Mouse (Mus musculus) heart, adult 18-20 months (tissue): ENCODE data around the gene Oaz2. TPM values are rescaled to one million over a fixed set of nuclear protein-coding genes. Genes with fewer than 3 reads are reported as not detected.

Experiments
- DNase-seq, 2 experiments: peaks; one replicate each; pipeline ENCODE4 v3.0.0; 2021 to 2022; ENCODE audit warnings: mixed read lengths in 1 of 2
- total RNA-seq, 2 experiments: library from RNA; stranded (reverse); gene quantifications; 2 replicates each; pipeline ENCODE4 v1.2.3; 2021

Oaz2 gene
- total RNA-seq, 2 experiments from 2014 or later: 201 to 238 TPM

DNA sequence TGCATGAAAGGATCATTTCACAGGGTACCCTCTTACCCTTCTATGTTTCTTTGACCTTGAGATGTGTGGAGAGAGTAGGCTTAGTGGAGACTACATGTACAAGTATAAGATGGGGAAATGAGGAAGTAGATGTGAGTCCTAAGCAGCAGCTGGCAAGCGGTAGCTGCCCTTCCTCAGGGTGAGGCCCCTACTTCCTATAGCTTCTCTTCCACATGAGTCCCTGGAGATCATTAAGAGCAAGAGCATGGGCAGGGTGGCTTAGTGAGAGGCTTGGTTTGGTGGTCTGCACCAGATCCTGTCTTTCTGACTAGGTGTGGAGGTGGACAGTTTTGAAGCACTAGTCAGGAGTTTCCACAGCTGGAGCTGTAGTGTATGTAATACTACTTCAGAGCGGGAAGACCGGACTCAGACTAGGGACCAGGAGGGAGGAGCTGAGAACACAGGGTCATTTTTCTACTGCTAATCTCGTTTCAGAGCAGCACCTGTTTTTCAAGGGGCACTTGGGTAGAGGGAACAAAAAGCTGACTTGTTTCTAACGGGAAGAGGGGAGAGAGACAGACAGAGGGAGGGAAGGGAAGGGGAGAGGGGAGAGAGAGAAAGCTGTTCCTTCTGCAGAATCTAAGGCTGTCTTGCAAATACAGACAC is 25.3 kb downstream of the Oaz2 start:
- no peak for DNase-seq

- DNase-seq: peak; percentile 72 to 73
Observed at GRCm38 (mm10) chr9:65695646-65696045, 27.8 kb downstream of the Oaz2 start.

GRCm38 (mm10) chr9:65696337-65696736 is 28.5 kb downstream of the Oaz2 start:
- peak; percentile 46 to 53 for DNase-seq

- no peak for DNase-seq
Observed at GRCm38 (mm10) chr9:65697356-65697755, 29.6 kb downstream of the Oaz2 start.

DNA sequence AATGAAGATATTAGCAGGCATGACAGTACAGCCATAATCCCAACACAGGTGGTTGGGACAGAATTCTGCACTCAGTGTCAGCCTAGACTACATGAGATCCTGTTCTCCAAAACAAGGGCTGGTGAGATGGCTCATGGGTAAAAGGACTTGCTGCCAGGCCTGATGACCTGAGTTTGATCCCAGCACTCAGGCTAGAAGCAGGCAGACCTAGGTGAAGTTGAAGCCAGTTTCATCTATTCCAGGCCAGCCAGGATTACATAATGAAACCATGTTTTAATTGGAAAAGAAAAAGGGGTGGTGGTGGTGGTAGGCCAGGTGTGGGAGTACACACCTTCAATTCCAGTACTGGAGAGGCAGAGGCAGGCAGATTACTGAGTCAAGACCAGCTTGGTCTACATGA is 30.2 kb downstream of the Oaz2 start:
- DNase-seq: no peak

DNA sequence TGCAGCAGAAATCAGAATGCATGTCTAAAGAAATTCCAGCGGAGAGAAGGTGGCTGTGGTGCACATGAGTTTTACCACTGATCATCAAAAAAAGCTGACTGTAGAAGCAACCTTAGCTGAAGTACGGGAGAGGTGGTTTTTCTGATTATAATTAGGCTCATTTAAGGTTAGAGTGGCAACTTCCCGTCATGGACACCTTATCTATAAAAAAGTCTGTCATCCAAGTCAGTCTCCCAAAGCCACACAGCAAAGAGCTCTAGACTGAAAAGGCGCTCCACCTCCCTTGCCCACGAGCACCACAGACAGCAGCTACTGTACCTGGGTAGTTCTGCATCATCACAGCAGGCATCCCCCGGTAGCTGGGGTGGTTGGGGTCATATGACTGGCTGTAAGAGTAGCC is 32.7 kb downstream of the Oaz2 start:
- DNase-seq: no peak

- DNase-seq: peak in 1 of 2 experiments; percentile 35
Observed at GRCm38 (mm10) chr9:65702286-65702685, 34.5 kb downstream of the Oaz2 start.

GRCm38 (mm10) chr9:65703241-65703640 is 35.4 kb downstream of the Oaz2 start:
- no peak for DNase-seq

DNA sequence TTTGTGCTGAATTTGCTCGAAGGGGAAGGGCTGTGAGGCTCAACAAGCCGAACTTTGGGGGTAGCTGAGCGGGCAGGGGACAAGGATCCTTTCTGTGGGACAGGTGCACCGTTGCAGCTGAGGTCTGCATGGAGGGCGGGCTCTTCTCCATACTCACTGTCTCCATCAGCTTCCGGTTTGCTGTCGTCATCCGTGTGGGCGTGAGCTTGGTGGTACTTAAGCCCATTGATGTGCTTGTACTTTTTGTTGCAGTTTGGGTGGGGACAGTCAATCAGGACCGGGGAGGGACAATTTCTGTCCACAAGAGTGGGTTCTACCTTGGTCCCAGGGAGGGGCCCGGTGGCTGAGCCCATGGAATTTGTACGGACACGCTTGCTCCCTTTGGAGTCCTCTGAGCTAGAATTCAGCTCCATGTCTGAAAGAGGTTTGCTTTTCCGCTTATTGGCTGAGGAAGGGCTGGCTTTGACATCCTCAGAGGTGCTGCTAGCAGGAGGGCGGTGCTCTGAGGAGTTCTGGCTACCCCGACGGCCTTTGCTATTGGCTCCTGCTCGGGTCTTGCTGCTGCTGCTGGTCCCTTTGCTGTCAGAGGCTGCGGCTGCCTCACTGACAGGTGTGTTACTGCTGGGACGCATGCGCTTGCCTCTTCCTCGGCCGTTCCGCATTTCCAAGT is 36.3 kb downstream of the Oaz2 start:
- no peak for DNase-seq

GRCm38 (mm10) chr9:65718195-65718594 is 50.4 kb downstream of the Oaz2 start:
- DNase-seq: no peak

DNA sequence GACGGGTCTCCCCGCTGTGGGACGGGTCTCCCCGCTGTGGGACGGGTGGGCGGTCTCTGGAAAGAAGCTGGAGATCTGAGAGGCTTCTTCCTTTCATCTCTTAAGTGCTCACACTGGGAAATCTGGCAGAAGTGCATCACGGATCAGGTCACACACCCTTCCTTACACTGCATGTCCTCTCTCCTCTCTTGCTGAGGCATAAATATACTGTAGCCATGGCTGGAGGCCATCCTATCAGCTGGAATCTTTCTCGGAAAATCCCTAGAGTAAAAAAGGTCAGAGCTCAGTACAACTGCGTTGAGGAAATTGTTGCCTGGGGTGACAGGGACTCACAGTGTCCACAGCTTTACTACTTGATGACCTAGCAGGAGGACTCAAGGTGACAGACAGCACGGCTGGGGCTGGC is 53.4 kb downstream of the Oaz2 start:
- DNase-seq: peak; percentile 60 to 65

DNA sequence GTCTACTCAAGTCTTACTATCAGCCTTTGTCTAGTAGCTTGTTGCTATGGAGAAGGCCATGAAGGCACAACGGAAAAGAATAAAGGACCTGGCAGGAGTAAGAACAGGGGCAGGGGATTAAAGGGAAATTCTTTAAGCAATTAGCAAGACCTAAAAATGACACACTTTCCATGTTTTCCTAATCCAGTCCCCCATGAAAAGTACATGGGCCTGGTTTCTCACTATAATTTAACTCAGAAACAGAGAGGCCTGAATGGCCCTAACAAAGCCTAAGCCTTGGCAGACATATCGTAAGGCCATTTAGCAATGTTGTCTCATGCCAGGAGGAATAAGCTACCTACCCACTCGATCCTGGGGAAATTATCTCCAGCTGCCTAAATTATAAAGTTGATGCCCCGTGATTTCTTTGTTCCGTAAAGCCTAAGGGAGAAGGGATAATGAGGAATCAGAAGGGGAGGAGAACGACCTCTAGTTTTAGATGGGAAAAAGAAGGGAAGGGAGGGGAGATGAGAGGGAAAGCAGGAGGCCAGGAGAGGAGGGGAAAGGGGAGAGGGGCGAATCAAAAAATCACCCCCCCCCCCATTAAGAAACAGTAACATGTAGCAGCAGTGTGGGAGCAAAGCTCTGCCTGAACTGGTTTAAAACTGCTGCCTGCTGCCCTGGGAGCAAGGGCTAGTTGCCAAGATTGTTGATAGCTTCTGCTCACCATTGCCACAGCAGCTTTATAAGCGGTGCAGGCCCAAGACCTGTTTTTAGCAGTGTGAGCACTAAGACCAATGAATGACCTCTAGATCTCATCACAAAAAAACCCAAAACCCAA is 56.9 kb downstream of the Oaz2 start:
- peak; percentile 74 to 75 for DNase-seq

DNA sequence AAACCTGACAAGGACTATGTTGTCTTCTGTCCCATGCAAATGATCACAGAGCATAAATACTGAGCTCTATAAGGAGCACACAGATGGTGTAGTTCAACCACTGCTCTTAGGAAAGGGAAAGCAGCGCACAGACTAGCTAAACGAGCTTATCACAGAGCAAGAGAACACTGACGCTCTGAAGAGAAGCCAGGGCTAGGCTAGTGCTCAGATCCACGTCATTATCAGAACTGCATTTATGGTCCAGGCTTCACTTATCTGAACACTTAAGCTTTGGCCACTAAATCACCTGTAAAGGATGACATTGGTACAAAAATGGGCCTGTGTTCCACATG is 57.5 kb downstream of the Oaz2 start:
- DNase-seq: peak in 1 of 2 experiments; percentile 35

- peak; percentile 45 to 53 for DNase-seq
Observed at GRCm38 (mm10) chr9:65726431-65726830, 58.6 kb downstream of the Oaz2 start.

DNA sequence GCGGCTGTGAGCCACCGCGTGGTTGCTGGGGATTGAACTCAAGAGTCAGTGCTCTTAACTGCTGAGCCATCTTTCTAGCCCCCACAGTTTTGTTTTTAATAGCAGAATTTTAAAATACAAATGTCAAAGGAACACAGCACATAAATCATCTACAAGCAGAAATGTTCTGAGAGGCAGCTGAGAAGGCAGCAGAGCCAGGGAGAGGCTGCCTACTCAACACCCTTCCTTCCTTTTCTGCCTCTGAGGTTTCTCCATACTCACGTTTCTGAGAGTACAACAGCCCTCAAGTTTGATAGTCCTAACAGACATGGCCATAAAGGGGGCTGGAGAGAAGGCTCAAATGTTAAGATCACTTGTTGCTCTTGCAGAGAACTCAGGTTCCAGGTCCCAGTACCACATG is 59.7 kb downstream of the Oaz2 start:
- DNase-seq: no peak

- DNase-seq: no peak
Observed at GRCm38 (mm10) chr9:65728588-65728987, 60.8 kb downstream of the Oaz2 start.

DNA sequence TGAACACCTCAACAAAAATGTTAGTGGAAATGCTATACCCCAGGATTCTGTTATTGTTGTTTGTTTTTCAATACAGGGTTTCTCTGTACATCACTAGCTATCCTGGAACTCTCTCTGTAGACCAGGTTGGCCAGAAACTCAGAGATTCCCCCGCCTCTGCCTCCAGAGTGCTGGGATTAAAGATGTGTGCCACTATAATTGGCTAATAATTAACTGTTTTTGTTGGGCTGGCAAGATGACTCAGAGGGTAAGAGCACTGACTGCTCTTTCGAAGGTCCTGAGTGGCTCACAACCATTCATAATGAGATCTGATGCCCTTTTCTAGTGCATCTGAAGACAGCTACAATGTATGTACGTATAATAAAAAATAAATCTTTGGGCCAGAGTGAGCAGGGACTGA is 67.1 kb downstream of the Oaz2 start:
- no peak for DNase-seq

Other genes with a start within 250 kb of the Oaz2 start
- not detected for gene Slc51b, start 245.0 kb upstream of the Oaz2 start, total RNA-seq
- gene Mtfmt, start 232.2 kb upstream of the Oaz2 start, total RNA-seq: 1 to 10 TPM; 6.3 to 6.9 TPM
- gene Spg21, start 207.1 kb upstream of the Oaz2 start, total RNA-seq: 10 to 100 TPM; 16.0 to 22.0 TPM
- gene Ankdd1a, start 147.8 kb upstream of the Oaz2 start, total RNA-seq: not detected
- gene Plekho2, start 88.0 kb upstream of the Oaz2 start, total RNA-seq: 1 to 10 TPM; 8.8 to 9.3 TPM
- gene Pif1, start 80.8 kb upstream of the Oaz2 start, total RNA-seq: not detected
- 10 to 100 TPM; 29.7 to 30.8 TPM for gene Rbpms2, start 38.4 kb upstream of the Oaz2 start, total RNA-seq
- gene Zfp609, start 159.6 kb downstream of the Oaz2 start, total RNA-seq: 10 to 100 TPM; 19.2 to 22.4 TPM
- under 1 TPM; 0.47 to 0.57 TPM for gene Pclaf, start 222.2 kb downstream of the Oaz2 start, total RNA-seq
- gene Trip4, start 240.8 kb downstream of the Oaz2 start, total RNA-seq: 10 to 100 TPM; 15.3 to 16.5 TPM
- 1 to 10 TPM; 8.5 to 8.8 TPM for gene Csnk1g1, start 240.9 kb downstream of the Oaz2 start, total RNA-seq